Mouse (Mus musculus): ENCODE measurements around the gene Abhd13. TPM values are rescaled to one million over a fixed set of nuclear protein-coding genes. Genes with fewer than 3 reads are reported as not detected.

Abhd13 gene
- polyA plus RNA-seq, 1 experiment: 7.2 TPM

GRCm38 (mm10) chr8:10006986-10007659 lies 29.6 kb downstream of the Abhd13 start:
- TF ChIP-seq CTCF (IDR thresholded peaks at IDR 0.05; ENCODE audit: insufficient read depth, low read length): no peak
- no peak for TF ChIP-seq POLR2A (IDR thresholded peaks at IDR 0.05; ENCODE audit: borderline replicate concordance, extremely low read depth, low read depth, low read length)
- WGBS: 6% methylated on average over 29 of the region's 29 CpGs
- H3K4me3 ChIP-seq (replicated peaks; ENCODE audit: extremely low read depth, low read depth, low read length): peak overlapping the region; percentile 77
- no peaks in the 10 kb centered on the region; the same call in 1 of the 2 replicates for H3K4me1 ChIP-seq (ENCODE audit: control insufficient read depth, insufficient read depth, low read length)
- peak; percentile 14 for DNase-seq

GRCm38 (mm10) chr8:10007660-10008028 lies 30.1 kb downstream of the Abhd13 start:
- no peak for TF ChIP-seq POLR2A (IDR thresholded peaks at IDR 0.05; ENCODE audit: borderline replicate concordance, extremely low read depth, low read depth, low read length)
- TF ChIP-seq CTCF (IDR thresholded peaks at IDR 0.05; ENCODE audit: insufficient read depth, low read length): no peak
- H3K4me3 ChIP-seq (replicated peaks; ENCODE audit: extremely low read depth, low read depth, low read length): peak overlapping the region; percentile 77
- DNase-seq: no peak
- 41% methylated on average over 6 of the region's 6 CpGs for WGBS
- H3K4me1 ChIP-seq (ENCODE audit: control insufficient read depth, insufficient read depth, low read length): no peaks in the 10 kb centered on the region; the same call in 1 of the 2 replicates

DNA sequence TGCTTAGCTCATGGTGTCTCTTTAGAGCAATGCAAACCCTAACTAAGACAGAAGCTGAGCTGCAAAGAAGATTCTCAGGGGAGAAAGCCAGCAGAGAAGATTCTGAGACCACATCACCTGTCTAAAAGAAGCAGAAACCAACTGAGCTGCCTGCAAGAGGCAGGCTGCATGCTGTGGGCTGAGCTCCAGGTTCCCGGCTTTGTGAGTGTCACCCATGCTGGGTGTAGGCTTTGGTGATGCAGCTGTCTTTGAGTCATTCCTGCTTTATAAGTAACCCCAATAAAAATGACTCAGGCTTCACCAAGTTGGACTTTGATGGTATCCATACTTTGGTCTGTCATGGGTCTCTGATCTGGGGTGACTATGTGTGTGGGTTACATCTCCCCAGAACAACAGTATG lies 38.7 kb downstream of the Abhd13 start:
- no peak for DNase-seq
- WGBS: 59% methylated on average over 1 of the region's 1 CpGs
- Histone ChIP-seq H3K4me3 (replicated peaks; ENCODE audit: extremely low read depth, low read depth, low read length) (no peak overlapping the region), H3K4me1 (ENCODE audit: control insufficient read depth, insufficient read depth, low read length) (no peaks in the 10 kb centered on the region; the same call in 1 of the 2 replicates)
- no peak for TF ChIP-seq CTCF (IDR thresholded peaks at IDR 0.05; ENCODE audit: insufficient read depth, low read length)

- Histone ChIP-seq H3K4me1 (ENCODE audit: control insufficient read depth, insufficient read depth, low read length) (no peaks in the 10 kb centered on the region; the same call in 1 of the 2 replicates), H3K4me3 (replicated peaks; ENCODE audit: extremely low read depth, low read depth, low read length) (no peak overlapping the region)
- no peak for DNase-seq
- WGBS: 52% methylated on average over 3 of the region's 3 CpGs
- no peak for TF ChIP-seq CTCF (IDR thresholded peaks at IDR 0.05; ENCODE audit: insufficient read depth, low read length)
- no peak for TF ChIP-seq POLR2A (IDR thresholded peaks at IDR 0.05; ENCODE audit: borderline replicate concordance, extremely low read depth, low read depth, low read length)
Measured at GRCm38 (mm10) chr8:10017231-10017630, 39.7 kb downstream of the Abhd13 start.

GRCm38 (mm10) chr8:10030320-10031060 lies 53.0 kb downstream of the Abhd13 start:
- TF ChIP-seq CTCF (IDR thresholded peaks at IDR 0.05; ENCODE audit: insufficient read depth, low read length) (no peak), POLR2A (IDR thresholded peaks at IDR 0.05; ENCODE audit: borderline replicate concordance, extremely low read depth, low read depth, low read length) (no peak)
- 56% methylated on average over 8 of the region's 8 CpGs for WGBS
- peaks cover 4% of the 10 kb centered on the region for H3K4me1 ChIP-seq (ENCODE audit: control insufficient read depth, insufficient read depth, low read length)
- no peak for DNase-seq
- H3K4me3 ChIP-seq (replicated peaks; ENCODE audit: extremely low read depth, low read depth, low read length): no peak overlapping the region

DNA sequence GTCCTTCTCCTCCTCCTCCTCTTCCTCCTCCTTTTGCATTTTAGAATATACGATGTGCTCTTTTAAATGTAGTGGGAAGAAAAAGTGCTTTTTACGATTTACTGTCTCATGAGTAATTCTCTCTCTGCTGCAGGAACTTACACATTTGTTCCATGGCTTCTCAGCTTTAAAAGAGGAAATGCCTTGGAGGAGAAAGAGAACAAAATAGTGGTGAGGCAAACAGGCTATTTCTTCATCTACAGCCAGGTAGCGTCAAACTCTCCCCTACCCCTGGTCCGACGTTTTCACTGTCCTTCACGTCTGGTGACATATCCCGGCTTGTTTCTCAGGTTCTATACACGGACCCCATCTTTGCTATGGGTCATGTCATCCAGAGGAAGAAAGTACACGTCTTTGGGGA lies 53.7 kb downstream of the Abhd13 start:
- no peak for DNase-seq
- H3K4me3 ChIP-seq (replicated peaks; ENCODE audit: extremely low read depth, low read depth, low read length): no peak overlapping the region
- TF ChIP-seq POLR2A (IDR thresholded peaks at IDR 0.05; ENCODE audit: borderline replicate concordance, extremely low read depth, low read depth, low read length) (no peak), CTCF (IDR thresholded peaks at IDR 0.05; ENCODE audit: insufficient read depth, low read length) (no peak)
- WGBS: 84% methylated on average over 9 of the region's 9 CpGs
- H3K4me1 ChIP-seq (ENCODE audit: control insufficient read depth, insufficient read depth, low read length): peaks cover 4% of the 10 kb centered on the region

DNA sequence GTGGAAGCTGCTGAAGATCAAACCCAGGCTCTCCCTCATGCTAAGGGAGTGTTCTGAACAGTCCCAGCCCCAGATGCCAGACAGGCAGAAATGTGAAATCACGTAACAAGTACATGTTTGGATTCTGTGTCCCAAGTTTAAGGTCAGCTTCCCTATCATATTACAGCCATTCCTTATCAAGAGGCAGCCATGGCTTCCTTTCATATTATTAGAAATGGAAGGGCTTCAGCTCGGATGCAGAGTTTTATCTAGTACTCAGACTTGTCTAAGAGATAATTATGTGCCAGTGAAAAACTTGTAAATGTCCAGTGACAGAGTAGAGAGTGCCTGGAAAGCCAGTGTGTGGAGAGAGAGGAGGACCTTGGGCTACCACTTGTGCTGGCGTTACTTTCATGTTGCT lies 63.4 kb downstream of the Abhd13 start:
- TF ChIP-seq POLR2A (IDR thresholded peaks at IDR 0.05; ENCODE audit: borderline replicate concordance, extremely low read depth, low read depth, low read length) (no peak), CTCF (IDR thresholded peaks at IDR 0.05; ENCODE audit: insufficient read depth, low read length) (no peak)
- WGBS: 28% methylated on average over 3 of the region's 3 CpGs
- DNase-seq: no peak
- Histone ChIP-seq H3K4me3 (replicated peaks; ENCODE audit: extremely low read depth, low read depth, low read length) (no peak overlapping the region), H3K4me1 (ENCODE audit: control insufficient read depth, insufficient read depth, low read length) (no peaks in the 10 kb centered on the region)

Other genes starting within 250 kb of the Abhd13 start
- 0.04 and 0.09 TPM in 2 replicates for gene Fam155a, start 206.5 kb upstream of the Abhd13 start, polyA plus RNA-seq (2012; rRNA removed)
- not detected in 2 replicates for gene Gm10217, start 113.5 kb upstream of the Abhd13 start, polyA plus RNA-seq (2012; rRNA removed)
- 1.4 and 2.0 TPM in 2 replicates for gene Lig4, start within 50 bp of the Abhd13 start, polyA plus RNA-seq (2012; rRNA removed)
- gene Tnfsf13b, start 28.8 kb downstream of the Abhd13 start, polyA plus RNA-seq (2012; rRNA removed): 24.6 and 25.0 TPM in 2 replicates
- gene Myo16, start 176.2 kb downstream of the Abhd13 start, polyA plus RNA-seq (2012; rRNA removed): 0.26 and 0.27 TPM in 2 replicates